Mouse (Mus musculus): ENCODE measurements at regions not wholly inside any gene's neighbourhood (a gene's known extent, or its start where the extent isn't known, plus 50 kb on each side); places are given as distances from the start of the nearest gene placed in this dataset.

GRCm38 (mm10) chr3:9936853-9937441, 151.0 kb upstream of the Gm9833 start:
- Histone ChIP-seq H3K4me3 (replicated peaks; ENCODE audit: low read length) (no peak overlapping the region), H3K9me3 (ENCODE audit: low read length) (no peaks in the 10 kb centered on the region), H3K36me3 (ENCODE audit: insufficient read depth, low read length) (no peaks in the 10 kb centered on the region), H3K4me1 (replicated peaks; ENCODE audit: low read depth, low read length) (no peaks in the 10 kb centered on the region), H3K27me3 (ENCODE audit: insufficient read depth, low read length) (no peaks in the 10 kb centered on the region)
- no peak for TF ChIP-seq CTCF (conservative IDR thresholded peaks at IDR 0.05; ENCODE audit: low read length)
- no peak for TF ChIP-seq NANOG (IDR thresholded peaks at IDR 0.05; ENCODE audit: borderline replicate concordance, low read length)
- no peak for TF ChIP-seq POU5F1 (IDR thresholded peaks at IDR 0.05; ENCODE audit: borderline replicate concordance, low read length)

- no peaks in the 10 kb centered on the region for H3K27me3 ChIP-seq (ENCODE audit: insufficient read depth, low read length)
- no peaks in the 10 kb centered on the region for H3K36me3 ChIP-seq (ENCODE audit: insufficient read depth, low read length)
- TF ChIP-seq NANOG (IDR thresholded peaks at IDR 0.05; ENCODE audit: borderline replicate concordance, low read length) (no peak), CTCF (conservative IDR thresholded peaks at IDR 0.05; ENCODE audit: low read length) (no peak), POU5F1 (IDR thresholded peaks at IDR 0.05; ENCODE audit: borderline replicate concordance, low read length) (no peak)
- no peak overlapping the region for H3K4me3 ChIP-seq (replicated peaks; ENCODE audit: low read length)
- H3K9me3 ChIP-seq (ENCODE audit: low read length): no peaks in the 10 kb centered on the region
- H3K4me1 ChIP-seq (replicated peaks; ENCODE audit: low read depth, low read length): no peaks in the 10 kb centered on the region
Observed at GRCm38 (mm10) chr3:9938651-9939050, 149.3 kb upstream of the Gm9833 start.

- Histone ChIP-seq H3K4me3 (replicated peaks; ENCODE audit: low read length) (no peak overlapping the region), H3K27me3 (ENCODE audit: insufficient read depth, low read length) (no peaks in the 10 kb centered on the region), H3K4me1 (replicated peaks; ENCODE audit: low read depth, low read length) (no peaks in the 10 kb centered on the region), H3K36me3 (ENCODE audit: insufficient read depth, low read length) (no peaks in the 10 kb centered on the region), H3K9me3 (ENCODE audit: low read length) (no peaks in the 10 kb centered on the region)
- TF ChIP-seq CTCF (conservative IDR thresholded peaks at IDR 0.05; ENCODE audit: low read length) (no peak), POU5F1 (IDR thresholded peaks at IDR 0.05; ENCODE audit: borderline replicate concordance, low read length) (no peak), NANOG (IDR thresholded peaks at IDR 0.05; ENCODE audit: borderline replicate concordance, low read length) (no peak)
Observed at GRCm38 (mm10) chr3:9942631-9943030, 145.3 kb upstream of the Gm9833 start.

- no peaks in the 10 kb centered on the region for H3K4me1 ChIP-seq (replicated peaks; ENCODE audit: low read depth, low read length)
- no peaks in the 10 kb centered on the region for H3K27me3 ChIP-seq (ENCODE audit: insufficient read depth, low read length)
- no peaks in the 10 kb centered on the region for H3K36me3 ChIP-seq (ENCODE audit: insufficient read depth, low read length)
- H3K4me3 ChIP-seq (replicated peaks; ENCODE audit: low read length): no peak overlapping the region
- no peak for TF ChIP-seq POU5F1 (IDR thresholded peaks at IDR 0.05; ENCODE audit: borderline replicate concordance, low read length)
- TF ChIP-seq CTCF (conservative IDR thresholded peaks at IDR 0.05; ENCODE audit: low read length): peak; percentile 73
- no peaks in the 10 kb centered on the region for H3K9me3 ChIP-seq (ENCODE audit: low read length)
Observed at GRCm38 (mm10) chr3:9947357-9948065, 140.4 kb upstream of the Gm9833 start.

GRCm38 (mm10) chr3:9948114-9948513, 139.8 kb upstream of the Gm9833 start:
- Histone ChIP-seq H3K9me3 (ENCODE audit: low read length) (no peaks in the 10 kb centered on the region), H3K4me1 (replicated peaks; ENCODE audit: low read depth, low read length) (no peaks in the 10 kb centered on the region), H3K27me3 (ENCODE audit: insufficient read depth, low read length) (no peaks in the 10 kb centered on the region), H3K4me3 (replicated peaks; ENCODE audit: low read length) (no peak overlapping the region), H3K36me3 (ENCODE audit: insufficient read depth, low read length) (no peaks in the 10 kb centered on the region)
- no peak for TF ChIP-seq POU5F1 (IDR thresholded peaks at IDR 0.05; ENCODE audit: borderline replicate concordance, low read length)
- TF ChIP-seq CTCF (conservative IDR thresholded peaks at IDR 0.05; ENCODE audit: low read length): no peak
- no peak for TF ChIP-seq NANOG (IDR thresholded peaks at IDR 0.05; ENCODE audit: borderline replicate concordance, low read length)

GRCm38 (mm10) chr3:9957870-9958269, 130.0 kb upstream of the Gm9833 start:
- TF ChIP-seq NANOG (IDR thresholded peaks at IDR 0.05; ENCODE audit: borderline replicate concordance, low read length) (no peak), CTCF (conservative IDR thresholded peaks at IDR 0.05; ENCODE audit: low read length) (no peak), POU5F1 (IDR thresholded peaks at IDR 0.05; ENCODE audit: borderline replicate concordance, low read length) (no peak)
- Histone ChIP-seq H3K9me3 (ENCODE audit: low read length) (no peaks in the 10 kb centered on the region), H3K4me3 (replicated peaks; ENCODE audit: low read length) (no peak overlapping the region), H3K36me3 (ENCODE audit: insufficient read depth, low read length) (no peaks in the 10 kb centered on the region), H3K27me3 (ENCODE audit: insufficient read depth, low read length) (0 out of 2 replicates have a peak, but pooled peaks cover 4% of the 10 kb centered on the region), H3K4me1 (replicated peaks; ENCODE audit: low read depth, low read length) (no peaks in the 10 kb centered on the region)

- Histone ChIP-seq H3K9me3 (ENCODE audit: low read length) (no peaks in the 10 kb centered on the region), H3K4me3 (replicated peaks; ENCODE audit: low read length) (no peak overlapping the region), H3K36me3 (ENCODE audit: insufficient read depth, low read length) (no peaks in the 10 kb centered on the region), H3K27me3 (ENCODE audit: insufficient read depth, low read length) (0 out of 2 replicates have a peak, but pooled peaks cover 4% of the 10 kb centered on the region), H3K4me1 (replicated peaks; ENCODE audit: low read depth, low read length) (no peaks in the 10 kb centered on the region)
- no peak for TF ChIP-seq NANOG (IDR thresholded peaks at IDR 0.05; ENCODE audit: borderline replicate concordance, low read length)
- no peak for TF ChIP-seq POU5F1 (IDR thresholded peaks at IDR 0.05; ENCODE audit: borderline replicate concordance, low read length)
- no peak for TF ChIP-seq CTCF (conservative IDR thresholded peaks at IDR 0.05; ENCODE audit: low read length)
Observed at GRCm38 (mm10) chr3:9959716-9960661, 127.9 kb upstream of the Gm9833 start.

- Histone ChIP-seq H3K4me1 (replicated peaks; ENCODE audit: low read depth, low read length) (no peaks in the 10 kb centered on the region), H3K36me3 (ENCODE audit: insufficient read depth, low read length) (no peaks in the 10 kb centered on the region), H3K9me3 (ENCODE audit: low read length) (no peaks in the 10 kb centered on the region), H3K27me3 (ENCODE audit: insufficient read depth, low read length) (0 out of 2 replicates have a peak, but pooled peaks cover 4% of the 10 kb centered on the region), H3K4me3 (replicated peaks; ENCODE audit: low read length) (no peak overlapping the region)
- TF ChIP-seq NANOG (IDR thresholded peaks at IDR 0.05; ENCODE audit: borderline replicate concordance, low read length) (no peak), CTCF (conservative IDR thresholded peaks at IDR 0.05; ENCODE audit: low read length) (no peak), POU5F1 (IDR thresholded peaks at IDR 0.05; ENCODE audit: borderline replicate concordance, low read length) (no peak)
Observed at GRCm38 (mm10) chr3:9960696-9961095, 127.2 kb upstream of the Gm9833 start.

All from E14TG2a.4 (cell line).